Comparison of ENCODE assay signal across 22 mouse cellular contexts in the genomic region with DNA sequence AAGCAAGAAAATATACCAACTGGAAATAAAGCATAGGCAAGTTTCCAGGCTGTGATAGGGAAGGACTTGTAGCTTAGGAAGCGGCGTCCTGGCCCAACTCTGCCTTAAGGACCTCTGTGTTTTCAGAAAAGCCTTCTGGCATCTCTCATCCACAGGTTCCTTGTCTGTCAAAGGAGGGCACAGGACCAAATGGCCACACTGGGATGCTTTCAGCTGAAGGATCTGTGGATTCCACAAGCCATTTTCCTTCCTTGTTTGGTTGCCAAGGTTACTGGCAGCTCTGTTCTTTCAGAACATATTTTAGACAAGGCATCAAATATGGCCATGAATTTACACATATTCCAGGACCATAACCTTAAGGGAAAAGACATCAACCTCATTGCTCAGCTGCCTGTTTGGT. TPM values are rescaled to one million over a fixed set of nuclear protein-coding genes. Genes with fewer than 3 reads are reported as not detected.
DNase-seq lines count a peak whose midpoint lies in the region; ATAC-seq lines count a peak whose summit lies in the region.
"Had no signal": no experiment of that assay in that cellular context is flagged by ENCODE, and none has a peak within 500 bp of the region (broad histone marks: within the 10 kb centered on the region; RNA-seq: fewer than 3 reads in every experiment).

No protein-coding gene starts in this region.

- no peak overlapping the region for H3K9ac ChIP-seq in embryonic facial prominence, embryonic 14.5 days (ENCODE audit: low read depth, low read length)
- H3K9ac ChIP-seq: embryonic facial prominence, embryonic 13.5 days; heart, embryonic 13.5 days; limb, embryonic 13.5 days; liver, embryonic 15.5 days; neural tube, embryonic 15.5 days had no signal

- no peak overlapping the region for H3K4me3 ChIP-seq in embryonic facial prominence, embryonic 14.5 days (ENCODE audit: low read depth, low read length)
- no peak overlapping the region for H3K4me3 ChIP-seq in embryonic facial prominence, embryonic 10.5 days
- H3K4me3 ChIP-seq: embryonic facial prominence, embryonic 13.5 days; forebrain, embryonic 10.5 days; heart, embryonic 13.5 days; limb, embryonic 13.5 days; liver, embryonic 15.5 days; neural tube, embryonic 15.5 days had no signal

- H3K27ac ChIP-seq in embryonic facial prominence, embryonic 14.5 days (replicated peaks; ENCODE audit: low read depth, low read length), result no peak overlapping the region
- no peak overlapping the region for H3K27ac ChIP-seq in embryonic facial prominence, embryonic 10.5 days (replicated peaks)
- H3K27ac ChIP-seq: embryonic facial prominence, embryonic 13.5 days; forebrain, embryonic 10.5 days; heart, embryonic 13.5 days; limb, embryonic 13.5 days; liver, embryonic 15.5 days; neural tube, embryonic 15.5 days had no signal

- H3K4me1 ChIP-seq in embryonic facial prominence, embryonic 14.5 days (ENCODE audit: control insufficient read depth, insufficient read depth, low read length), result no peaks in the 10 kb centered on the region
- H3K4me1 ChIP-seq in embryonic facial prominence, embryonic 10.5 days, result peaks cover 6% of the 10 kb centered on the region; the same call in 1 of the 2 replicates
- H3K4me1 ChIP-seq: embryonic facial prominence, embryonic 13.5 days; heart, embryonic 13.5 days; limb, embryonic 13.5 days; liver, embryonic 15.5 days had no signal

- no peaks in the 10 kb centered on the region for H3K9me3 ChIP-seq in embryonic facial prominence, embryonic 14.5 days (ENCODE audit: control insufficient read depth, low read length)
- no peaks in the 10 kb centered on the region for H3K9me3 ChIP-seq in embryonic facial prominence, embryonic 10.5 days
- H3K9me3 ChIP-seq: embryonic facial prominence, embryonic 13.5 days; forebrain, embryonic 10.5 days; heart, embryonic 13.5 days; limb, embryonic 13.5 days; liver, embryonic 15.5 days; neural tube, embryonic 15.5 days had no signal

- no peaks in the 10 kb centered on the region for H3K27me3 ChIP-seq in embryonic facial prominence, embryonic 14.5 days (replicated peaks; ENCODE audit: control insufficient read depth, insufficient read depth, low read length)
- H3K27me3 ChIP-seq in embryonic facial prominence, embryonic 10.5 days (replicated peaks; ENCODE audit: low read depth, poor library complexity, severe bottlenecking), result no peaks in the 10 kb centered on the region
- H3K27me3 ChIP-seq: CH12.LX; embryonic facial prominence, embryonic 13.5 days; heart, embryonic 13.5 days; limb, embryonic 13.5 days; liver, embryonic 15.5 days; neural tube, embryonic 15.5 days had no signal

- no peak for ATAC-seq in embryonic facial prominence, embryonic 14.5 days (ENCODE audit: low read depth)
- ATAC-seq: inflammation-experienced regulatory T-cells, adult 6 months had no signal

- H3K4me2 ChIP-seq in embryonic facial prominence, embryonic 14.5 days (ENCODE audit: low read depth, low read length), result no peak overlapping the region
- H3K4me2 ChIP-seq: embryonic facial prominence, embryonic 13.5 days; heart, embryonic 13.5 days; limb, embryonic 13.5 days; liver, embryonic 15.5 days; neural tube, embryonic 15.5 days had no signal

- 90% methylated on average over 2 of the region's 2 CpGs for WGBS in embryonic facial prominence, embryonic 14.5 days
- 87% methylated on average over 2 of the region's 2 CpGs for WGBS in embryonic facial prominence, embryonic 10.5 days

- H3K36me3 ChIP-seq in embryonic facial prominence, embryonic 14.5 days (ENCODE audit: control insufficient read depth, insufficient read depth, low read length), result no peaks in the 10 kb centered on the region
- H3K36me3 ChIP-seq in embryonic facial prominence, embryonic 10.5 days (replicated peaks), result no peaks in the 10 kb centered on the region
- H3K36me3 ChIP-seq: embryonic facial prominence, embryonic 13.5 days; forebrain, embryonic 10.5 days; heart, embryonic 13.5 days; limb, embryonic 13.5 days; liver, embryonic 15.5 days; neural tube, embryonic 15.5 days had no signal

- peak; percentile 36 for DNase-seq in embryonic facial prominence, embryonic 14.5 days (ENCODE audit: low spot score)
- DNase-seq in embryonic facial prominence, embryonic 10.5 days (ENCODE audit: low spot score), result no peak
- DNase-seq in layer of hippocampus, postnatal 14 days (ENCODE audit: low spot score in 2 of 2), result peak; percentile 28 to 30
- no peak for DNase-seq in layer of hippocampus, adult 9-10 months (ENCODE audit: low spot score)
- peak; percentile 48 to 54 for DNase-seq in right cerebral cortex, postnatal 10 days (ENCODE audit: low spot score in 2 of 2)
- no peak for DNase-seq in right cerebral cortex, postnatal 25 days
- peak; percentile 31 for DNase-seq in lung, postnatal 25 days (ENCODE audit: low spot score)
- no peak for DNase-seq in frontal cortex, postnatal 10 days (ENCODE audit: low spot score in 2 of 2)
- DNase-seq: adrenal gland, adult 8-10 months; cerebellum, adult 11-12 months; heart, postnatal 36 days; kidney, adult 9 months; kidney, postnatal 4 days; spleen, adult 18-20 months had no signal

RNA-seq across cellular contexts. Expression of a gene that starts 31.7 kb away (rescaled TPM):
- polyA plus RNA-seq in embryonic facial prominence, embryonic 14.5 days (2014; fragmentation: Nextera tagmentation; extraction: Ambion mirVana), result 5.3 and 5.6 TPM in 2 replicates
- polyA plus RNA-seq in embryonic facial prominence, embryonic 10.5 days (2016; fragmentation: Nextera tagmentation; extraction: Ambion mirVana), result 8.2 and 8.4 TPM in 2 replicates
- total RNA-seq in layer of hippocampus, postnatal 14 days (2021), result 10 to 100 TPM; 91.6 to 94.7 TPM

Comparison
In these comparisons a context has a peak if more than half of its experiments do, and no peak if none do; other contexts are left out.
1. DNase-seq: peak in embryonic facial prominence, embryonic 14.5 days (single experiment), layer of hippocampus, postnatal 14 days (2 of 2), right cerebral cortex, postnatal 10 days (2 of 2) and lung, postnatal 25 days (single experiment); none in embryonic facial prominence, embryonic 10.5 days (single experiment), layer of hippocampus, adult 9-10 months (single experiment), right cerebral cortex, postnatal 25 days (single experiment) and frontal cortex, postnatal 10 days (0 of 2).